Mouse (Mus musculus): ENCODE results near the gene Purb.
A peak's percentile ranks its signal among the peaks of the same experiment; 100 is the strongest.

The Purb gene

DNA sequence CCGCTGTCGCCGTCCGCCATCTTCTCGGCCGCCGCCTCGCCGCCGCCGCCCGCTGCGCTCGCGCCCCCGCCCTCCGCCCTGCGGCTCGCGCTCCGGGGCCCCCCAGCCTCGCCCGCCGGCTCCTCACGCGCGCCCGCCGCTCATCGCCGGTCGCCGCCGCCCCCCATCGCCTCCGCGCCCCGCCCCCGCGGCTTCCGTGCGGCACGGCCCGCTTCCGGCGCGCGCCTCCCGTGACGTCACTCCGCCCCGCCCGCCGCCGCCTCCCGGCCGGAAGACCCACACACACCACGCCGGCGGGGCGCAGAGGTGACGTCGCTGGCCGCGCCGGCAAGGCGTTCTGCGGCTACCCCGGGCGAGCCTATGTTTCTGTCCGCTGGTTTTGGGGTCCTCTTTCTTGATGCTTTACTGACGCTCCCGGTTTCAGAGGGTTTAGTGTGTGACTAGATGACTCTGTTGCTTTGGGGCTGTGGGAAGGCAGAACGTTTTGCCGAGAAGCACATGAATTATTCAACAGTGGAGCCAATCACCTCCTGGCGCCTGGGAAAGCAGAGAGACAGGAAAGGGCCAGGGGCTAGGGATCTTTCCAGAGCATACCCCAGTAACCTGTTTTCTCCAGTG, at the start of gene Purb:
Gene Purb, minus strand, starts transcription at position 51 of the 618 bp plus-strand sequence.
- peak; percentile 94 for DNase-seq

DNA sequence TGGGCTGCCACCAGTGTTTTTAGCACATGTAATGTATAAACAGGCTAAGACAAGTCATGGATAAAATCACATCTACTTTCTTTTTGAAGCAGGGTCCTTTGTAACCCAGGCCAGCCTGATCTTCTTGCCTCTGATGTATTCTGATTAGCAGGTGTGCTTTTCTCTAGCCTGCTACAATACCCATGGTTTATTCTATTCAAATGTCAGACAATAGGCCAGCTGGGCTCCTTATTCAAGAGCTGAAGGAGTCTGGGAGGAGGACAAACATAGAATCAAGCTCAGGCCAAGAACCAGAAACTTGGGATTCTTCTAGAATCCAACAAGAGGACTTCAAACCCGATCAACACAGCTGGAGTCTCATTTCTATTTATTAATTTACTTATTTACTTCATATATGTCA, 49.5 kb upstream of the Purb start:
- DNase-seq = no peak

DNA sequence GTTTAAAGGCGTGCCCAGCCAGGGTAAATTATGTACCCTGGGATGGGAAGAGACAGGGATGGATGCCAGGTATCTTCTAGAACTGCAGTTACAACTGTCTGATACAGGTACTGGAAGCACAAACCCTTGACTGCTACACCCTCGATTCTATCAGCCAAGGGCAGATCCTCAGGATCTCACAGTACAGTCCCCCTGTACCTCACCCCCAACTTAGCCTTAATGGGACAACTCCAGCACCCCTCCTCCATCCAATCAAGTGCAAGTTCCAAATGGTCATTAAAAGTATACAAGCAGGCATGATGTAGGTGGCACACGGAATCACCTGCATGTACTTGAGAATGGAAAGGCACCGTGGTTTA, 49.1 kb upstream of the Purb start:
- DNase-seq = no peak

DNA sequence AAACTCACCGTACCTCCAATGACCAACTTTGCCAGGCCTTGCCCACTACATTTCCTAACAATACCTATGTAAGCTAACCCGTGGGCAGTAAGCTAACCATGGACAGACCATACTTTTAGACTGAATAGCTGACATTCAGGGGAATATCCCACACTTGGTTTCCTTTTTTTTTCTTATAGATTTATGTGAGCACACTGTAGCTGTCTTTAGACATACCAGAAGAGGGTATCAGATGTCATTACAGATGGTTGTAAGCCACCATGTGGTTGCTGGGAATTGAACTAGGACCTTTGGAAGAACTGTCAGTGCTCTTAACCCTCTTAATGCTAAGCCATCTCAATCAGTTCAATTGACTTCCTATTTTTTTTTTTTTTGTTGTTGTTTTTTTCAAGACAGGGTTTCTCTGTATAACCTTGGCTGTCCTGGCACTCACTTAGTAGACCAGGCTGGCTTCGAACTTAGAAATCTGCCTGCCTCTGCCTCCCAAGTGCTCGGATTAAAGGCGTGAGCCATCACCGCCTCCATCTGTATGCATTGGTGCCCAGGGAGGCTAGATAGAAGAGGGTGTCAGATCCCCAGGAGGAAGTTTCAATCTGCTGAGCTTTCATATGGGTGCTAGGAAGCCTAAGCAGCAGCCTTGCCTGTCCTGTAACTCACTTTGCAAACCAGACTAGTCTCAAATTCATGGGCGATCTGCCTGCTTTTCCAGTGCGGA, 48.6 kb upstream of the Purb start:
- no peak for DNase-seq

DNA sequence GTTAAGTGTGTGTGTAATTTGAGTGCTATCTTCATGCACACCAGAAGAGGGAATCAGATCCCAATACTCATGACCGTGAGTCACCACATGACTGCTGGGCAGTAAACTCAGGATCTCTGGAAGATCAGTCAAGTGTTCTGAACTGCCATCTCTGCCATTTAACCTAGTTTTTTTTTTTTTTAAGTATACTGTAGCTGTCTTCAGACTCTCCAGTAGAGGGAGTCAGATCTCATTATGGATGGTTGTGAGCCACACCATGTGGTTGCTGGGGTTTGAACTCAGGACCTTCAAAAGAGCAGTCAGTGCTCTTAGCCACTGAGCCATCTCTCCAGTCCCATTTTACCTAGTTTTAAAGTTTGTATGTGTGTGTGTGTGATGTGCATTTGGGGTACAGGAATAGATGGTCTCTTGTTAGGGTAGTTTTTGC, 48.0 kb upstream of the Purb start:
- DNase-seq = no peak

DNA sequence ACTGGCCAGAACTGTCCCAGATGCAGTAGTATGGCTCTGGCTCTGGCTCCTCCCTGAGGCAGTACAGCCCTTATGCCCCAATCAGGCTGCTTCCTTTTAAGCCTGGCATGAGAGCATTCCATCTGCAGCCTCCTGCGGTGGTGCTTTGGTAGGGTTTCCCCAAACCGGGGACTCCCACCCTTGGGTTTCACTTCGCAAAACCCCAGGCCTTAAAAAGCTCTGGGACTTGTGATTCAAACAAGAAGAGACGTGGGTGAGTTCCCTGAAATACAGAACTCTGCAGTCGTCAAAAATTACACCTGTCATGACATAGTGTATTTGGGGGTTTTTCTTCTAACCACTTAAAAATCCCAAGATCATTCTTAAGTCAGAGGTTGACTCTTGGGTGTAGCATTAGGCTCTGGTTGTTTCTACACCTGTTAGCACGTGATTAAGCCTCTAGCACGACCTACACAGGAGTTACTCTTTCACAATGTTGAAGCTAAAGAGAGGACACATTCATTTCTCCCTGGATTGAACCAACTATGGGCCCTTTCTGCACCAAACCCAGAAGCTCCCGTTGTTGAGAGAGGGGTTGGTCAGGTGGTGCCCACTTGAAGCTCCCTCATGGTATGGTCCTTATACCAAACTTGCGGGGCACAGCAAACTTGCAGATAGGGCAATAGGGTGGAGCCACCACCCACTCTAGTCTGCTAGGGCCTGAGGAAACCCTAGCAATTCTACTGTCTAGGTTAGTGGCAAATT, 47.2 kb upstream of the Purb start:
- no peak for DNase-seq

DNA sequence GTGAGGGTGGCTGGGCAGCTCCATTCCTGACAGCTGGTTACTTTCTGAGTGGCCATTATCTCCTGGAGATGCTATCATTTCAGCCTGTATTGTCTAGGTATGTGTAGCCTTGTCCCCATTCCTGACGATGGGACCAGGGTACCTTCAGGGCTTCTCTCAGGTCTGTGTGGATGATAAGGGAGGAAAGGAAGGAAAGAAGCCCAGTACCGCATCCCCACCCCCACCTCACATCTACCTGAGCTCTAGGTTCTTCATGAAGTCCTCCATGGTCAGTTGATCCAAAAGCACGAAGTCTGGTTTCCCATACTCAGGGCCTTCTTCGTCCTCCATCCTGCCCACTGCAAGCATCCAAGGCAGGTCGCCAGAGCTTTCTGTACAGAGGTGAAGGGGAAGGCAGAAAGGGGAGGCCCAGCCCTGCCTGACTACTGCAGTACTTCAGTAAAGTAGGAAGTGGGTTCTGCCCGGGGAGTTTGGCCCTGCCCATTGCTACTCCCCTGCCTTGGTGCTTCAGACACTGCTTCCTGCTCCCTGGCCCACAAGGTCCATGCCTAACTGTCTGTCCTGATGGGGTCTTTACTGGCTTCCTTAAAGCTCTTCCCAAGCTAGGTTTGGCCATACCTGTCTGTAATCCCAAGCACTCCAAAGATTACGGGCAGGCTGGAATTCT, 44.9 kb upstream of the Purb start, which contains the start of gene Myo1g:
Gene Myo1g, minus strand, starts transcription at position 459 of the 667 bp plus-strand sequence.
- no peak for DNase-seq

DNA sequence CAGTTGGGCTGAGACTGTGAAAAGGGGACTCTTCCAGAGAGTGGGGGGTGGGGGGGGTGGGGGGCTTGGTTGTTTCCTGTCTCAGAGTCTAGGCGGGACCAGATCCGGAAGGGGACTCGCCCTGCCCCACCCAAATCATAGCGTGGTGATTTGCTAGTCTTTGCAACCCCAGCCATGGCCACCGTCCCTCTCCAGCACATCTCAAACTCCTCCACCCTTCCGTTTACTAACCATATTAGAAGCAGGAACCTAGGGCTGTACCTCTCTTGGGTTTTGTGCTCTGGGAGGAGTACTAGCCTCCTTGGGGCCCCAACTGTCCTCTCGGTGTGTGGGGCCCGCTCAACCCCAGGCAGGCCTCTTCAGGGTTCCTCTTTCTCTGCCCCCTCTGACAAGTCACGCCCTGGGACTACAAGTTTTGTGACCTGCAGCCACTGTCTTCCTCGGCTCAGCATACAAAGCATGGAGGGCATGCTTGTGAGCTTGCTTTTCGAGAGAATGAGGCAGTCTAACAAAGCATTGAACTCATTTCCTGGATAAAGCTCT, 43.8 kb upstream of the Purb start:
- no peak for DNase-seq

DNA sequence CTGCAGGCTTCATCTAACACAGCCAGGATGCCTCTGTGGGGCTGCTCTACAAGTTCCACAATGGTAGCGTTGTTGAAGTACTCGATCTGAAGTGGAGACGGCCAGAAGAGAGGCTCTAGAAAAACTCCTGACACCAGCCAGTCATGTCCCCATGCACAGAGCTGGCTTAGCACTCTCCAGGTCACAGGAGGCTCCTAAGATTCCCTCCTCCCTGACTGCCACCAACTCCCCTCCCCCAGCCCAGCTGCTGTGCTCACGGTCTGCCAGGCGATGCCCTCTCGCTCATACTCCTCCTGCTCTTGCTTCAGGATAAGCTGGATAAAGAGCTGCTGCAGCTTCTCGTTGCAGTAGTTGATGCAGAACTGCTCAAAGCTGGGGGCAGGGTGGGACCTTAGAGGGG, 39.1 kb upstream of the Purb start:
- DNase-seq = no peak

DNA sequence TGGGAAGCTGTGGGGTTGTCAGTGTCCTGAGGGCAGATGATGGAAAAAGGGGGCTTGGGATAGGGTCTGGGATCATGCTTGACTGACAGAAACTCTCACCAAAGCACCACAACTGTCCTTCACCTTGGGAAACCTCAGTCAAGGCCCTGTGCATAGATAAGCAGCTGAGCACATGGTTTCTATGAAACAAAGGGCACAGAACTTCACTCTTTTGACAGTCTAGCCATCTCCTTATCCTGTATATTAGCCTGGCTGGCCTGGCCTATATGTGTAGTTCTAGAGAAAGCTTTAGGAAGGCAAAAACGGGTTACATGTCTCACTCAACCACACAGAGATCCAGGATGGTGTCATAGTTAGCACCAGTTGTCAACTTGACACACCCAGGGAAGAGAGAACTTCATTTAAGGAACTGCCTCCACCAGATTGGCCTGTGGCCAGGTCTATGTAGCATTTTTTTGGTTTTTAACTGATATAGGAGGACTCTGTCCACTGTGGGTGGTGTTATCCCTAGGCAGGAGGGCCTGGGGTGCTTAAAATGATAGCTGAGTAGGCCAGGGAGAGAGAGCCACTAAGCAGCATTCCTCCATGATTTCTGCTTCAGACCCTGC, 32.7 kb upstream of the Purb start:
- no peak for DNase-seq

DNA sequence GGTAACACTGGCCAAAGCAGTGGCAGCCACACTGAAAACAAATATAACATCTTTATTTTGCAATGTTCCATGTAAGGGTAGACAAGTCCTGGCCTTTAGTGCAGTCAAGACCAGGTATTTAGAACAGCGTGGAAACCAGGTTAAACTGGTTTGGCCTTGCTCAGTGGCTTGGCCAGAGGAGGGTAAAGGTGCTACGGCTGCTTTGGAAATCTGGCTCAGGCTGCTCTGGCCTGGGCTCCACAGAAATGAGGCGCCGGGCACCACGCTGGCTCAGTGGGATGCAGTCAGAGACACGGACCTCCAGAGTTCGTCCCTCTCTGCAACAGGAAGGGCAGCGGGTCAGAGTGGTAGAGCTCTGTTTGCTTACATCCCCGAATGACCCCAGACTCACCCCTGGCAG, 30.8 kb upstream of the Purb start:
- no peak for DNase-seq

DNA sequence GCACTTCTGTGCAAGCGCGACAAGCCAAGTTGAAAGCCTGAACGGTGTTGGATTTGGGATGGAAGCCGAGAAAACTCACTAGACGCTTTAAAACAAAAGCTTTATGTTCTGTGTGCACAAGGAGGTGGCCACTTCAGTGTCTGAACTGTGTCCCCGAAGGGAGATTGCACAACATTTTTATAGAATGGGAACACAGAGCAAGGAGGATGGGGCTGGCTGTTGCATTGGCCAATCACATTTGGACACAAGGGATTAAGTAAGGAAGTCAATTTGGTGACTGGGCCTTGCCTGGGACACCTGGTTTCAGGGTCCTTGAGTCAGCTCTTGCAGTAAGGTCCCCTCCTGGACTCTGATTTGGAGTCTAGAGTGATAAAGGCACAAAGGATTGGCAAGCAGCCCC, 29.0 kb upstream of the Purb start:
- no peak for DNase-seq

DNA sequence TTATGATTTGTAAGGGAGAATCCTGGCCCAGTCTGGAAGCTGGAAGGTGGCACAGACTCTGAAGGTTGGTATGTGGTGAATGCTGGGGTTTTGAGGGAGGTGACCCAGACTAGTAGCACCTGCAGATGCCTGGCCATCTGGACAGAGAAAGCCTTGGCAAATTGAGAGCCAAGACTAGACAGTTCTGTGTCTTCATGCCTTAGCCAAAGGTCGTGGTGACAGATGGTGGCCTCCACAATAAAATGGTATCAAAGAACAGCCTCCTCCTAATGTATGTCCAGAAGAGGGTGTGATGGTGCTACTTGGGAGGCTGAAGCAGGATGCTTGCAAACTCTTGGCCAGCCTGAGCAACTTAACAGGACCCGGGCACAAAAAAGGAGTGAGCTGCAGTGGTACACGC, 28.5 kb upstream of the Purb start:
- no peak for DNase-seq

DNA sequence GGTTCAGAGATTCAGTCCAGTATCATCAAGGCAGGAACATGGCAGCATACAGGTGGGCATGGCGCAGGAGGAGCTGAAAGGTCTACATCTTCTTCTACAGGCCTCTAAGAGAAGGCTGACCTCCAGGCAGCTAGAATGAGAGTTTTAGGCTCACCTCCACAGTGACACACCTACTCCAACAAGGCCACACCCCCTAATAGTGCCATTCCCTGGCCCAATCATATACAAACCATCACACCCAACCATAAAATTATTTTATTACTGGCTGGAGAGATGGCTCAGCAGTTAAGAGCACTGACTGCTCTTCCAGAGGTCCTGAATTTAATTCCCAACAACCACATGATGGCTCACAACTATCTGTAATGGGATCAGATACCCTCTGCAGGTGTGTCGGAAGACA, 26.8 kb upstream of the Purb start:
- DNase-seq = no peak

DNA sequence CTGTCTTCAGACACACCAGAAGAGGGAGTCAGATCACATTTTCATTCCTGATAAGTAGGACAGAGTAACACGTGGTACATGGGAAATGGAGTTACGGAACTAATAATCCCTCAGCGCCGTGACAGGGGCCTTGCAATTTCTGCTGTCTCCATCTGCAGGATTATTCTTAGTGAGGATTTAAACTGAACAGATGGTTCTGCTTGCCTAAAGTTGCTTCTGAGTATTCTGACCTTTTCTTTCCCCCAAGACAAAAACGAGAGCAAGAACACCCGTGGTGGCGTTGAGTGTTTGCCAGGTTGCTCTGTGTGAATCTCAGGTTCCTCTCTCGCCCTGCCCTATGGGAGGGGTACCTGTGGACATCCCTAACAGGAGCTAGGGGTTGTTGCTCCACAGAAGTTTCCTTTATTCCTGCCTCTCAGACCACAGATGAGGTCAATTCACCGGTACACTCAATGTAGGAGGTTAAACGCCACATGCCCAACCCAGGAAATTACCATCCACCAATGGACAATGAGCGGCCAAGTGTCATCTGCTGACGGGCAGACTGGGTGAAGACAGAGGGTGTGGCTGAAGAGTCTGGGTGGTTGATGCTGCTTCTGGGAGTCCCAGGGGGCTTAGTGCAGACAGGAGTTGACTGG, 21.7 kb upstream of the Purb start:
- DNase-seq = no peak

DNA sequence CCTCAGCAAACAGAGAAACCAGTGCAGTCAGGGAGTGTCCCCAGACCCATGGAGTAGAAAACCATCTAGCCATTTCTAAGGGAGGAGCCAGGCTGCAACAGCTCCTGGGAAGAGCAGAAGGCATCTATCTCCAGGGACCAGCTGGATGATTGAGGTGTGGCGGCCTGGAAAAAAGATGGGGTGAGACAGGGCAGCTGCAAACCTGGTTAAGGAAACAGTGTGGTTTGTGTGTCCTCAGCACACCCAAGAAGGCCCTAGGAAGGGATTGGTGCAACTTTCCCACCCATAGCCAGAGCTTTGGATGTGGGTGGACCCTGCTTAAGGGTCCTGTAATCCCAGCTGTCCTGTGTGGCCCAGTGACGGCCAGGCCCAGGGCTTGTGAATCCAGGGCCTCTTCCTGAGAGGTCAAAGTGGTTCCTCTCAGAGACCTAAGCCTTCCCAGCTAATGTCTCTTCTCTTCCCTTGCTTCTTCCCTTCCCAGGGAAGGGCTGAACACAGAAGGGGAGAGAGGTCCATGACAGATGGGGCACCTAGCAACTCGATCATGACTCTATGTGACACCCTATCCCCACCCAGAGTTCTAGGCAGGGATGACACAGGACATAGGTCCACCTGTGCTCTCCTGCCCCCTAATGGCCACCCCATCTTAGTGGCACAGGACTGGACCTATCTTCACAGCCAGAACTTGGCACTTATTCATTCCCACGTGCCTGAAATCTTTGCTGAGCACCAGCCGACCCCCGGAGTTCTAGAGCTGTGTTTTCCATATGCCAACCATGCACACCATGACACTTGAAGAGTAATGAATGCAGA, 14.2 kb upstream of the Purb start:
- peak; percentile 23 for DNase-seq

DNA sequence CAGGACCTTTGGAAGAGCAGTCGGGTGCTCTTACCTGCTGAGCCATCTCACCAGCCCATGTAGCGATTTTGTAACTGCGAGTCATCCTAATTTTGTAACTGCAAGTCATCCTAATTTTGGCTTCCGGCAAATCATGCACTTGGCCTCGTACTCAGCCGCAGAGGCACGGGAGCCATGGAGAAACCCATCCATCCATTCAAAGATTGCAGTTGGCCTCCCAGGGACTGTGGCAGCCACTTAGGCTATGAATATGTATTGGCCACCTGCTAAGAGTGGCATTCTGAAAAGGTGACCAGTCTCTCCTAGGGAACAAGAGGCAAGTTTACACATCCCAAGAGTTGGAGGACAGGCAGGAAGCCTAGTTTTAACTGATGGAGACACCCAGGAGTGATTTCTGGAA, 13.5 kb upstream of the Purb start:
- DNase-seq = no peak

DNA sequence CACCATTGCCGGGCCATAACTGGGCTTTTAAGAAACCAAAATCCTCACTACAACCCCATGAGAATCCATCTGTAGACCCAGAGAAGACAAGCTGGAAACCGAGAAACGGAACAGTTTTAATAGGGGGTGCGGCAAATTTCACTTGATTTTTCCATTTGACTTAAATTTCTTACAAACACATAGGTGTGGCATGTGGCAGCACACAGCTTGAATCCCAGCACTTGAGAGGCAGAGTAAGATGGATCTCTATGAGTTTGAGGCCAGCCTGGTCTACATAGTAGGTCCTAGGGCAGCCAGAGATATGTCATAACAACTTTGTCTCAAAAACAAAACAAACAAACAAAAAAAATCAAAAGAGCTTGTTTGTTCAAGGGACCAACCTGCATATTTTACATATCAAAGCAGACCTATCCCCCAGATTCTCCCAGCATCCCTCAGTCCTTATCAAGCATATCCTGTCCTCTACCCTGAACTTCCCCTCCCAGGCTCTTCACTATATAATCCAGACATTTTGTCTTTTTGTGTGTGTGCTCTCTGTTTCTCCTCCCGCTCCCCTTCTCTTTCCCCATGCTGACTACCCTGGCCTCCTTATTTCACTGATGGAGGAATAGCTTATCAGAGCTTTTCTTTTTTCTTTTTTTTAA, 12.4 kb upstream of the Purb start:
- no peak for DNase-seq

DNA sequence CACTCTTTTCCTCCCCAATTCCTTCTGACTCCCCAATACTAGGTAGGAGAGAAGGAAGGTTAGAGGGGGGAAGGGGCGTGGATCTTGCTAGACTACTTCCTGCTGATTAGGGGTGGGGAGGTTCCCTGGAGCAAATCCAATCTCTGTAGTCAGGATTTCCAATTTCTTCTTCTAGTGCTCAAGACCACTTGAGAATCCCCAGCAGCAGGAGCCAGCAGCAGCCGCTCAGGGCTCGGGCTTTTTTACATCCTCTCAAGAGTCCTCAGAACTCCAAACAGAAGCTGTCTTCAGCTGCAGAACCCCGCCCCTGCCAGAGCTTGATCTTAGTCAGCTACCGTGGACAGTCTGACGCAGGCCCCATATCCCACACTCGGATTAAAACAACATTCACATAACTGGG, 11.8 kb upstream of the Purb start:
- no peak for DNase-seq

DNA sequence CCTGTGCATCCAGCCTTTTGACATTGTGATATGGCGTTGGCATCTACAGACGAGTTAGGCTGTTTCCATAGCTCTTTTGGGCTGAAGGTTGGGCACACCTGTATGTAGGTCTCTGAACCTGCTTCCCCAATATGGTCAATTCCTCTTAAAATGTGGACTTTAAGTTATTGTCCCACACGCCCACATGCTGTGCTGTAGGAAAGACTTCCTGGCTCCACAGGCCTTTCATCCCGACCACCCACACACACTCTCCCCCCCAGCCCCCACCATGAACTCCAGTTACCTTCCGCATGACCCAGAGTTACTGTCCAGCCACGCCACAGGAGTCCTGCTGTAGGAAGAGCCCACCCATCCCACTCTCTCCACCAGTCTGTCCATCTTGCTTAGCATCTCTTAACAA, 11.2 kb upstream of the Purb start:
- no peak for DNase-seq
